Mouse (Mus musculus) gastrocnemius, postnatal 36 days (tissue): Measurements from ENCODE around the gene Tars2. TPM values are rescaled to one million over a fixed set of nuclear protein-coding genes. Genes with fewer than 3 reads are reported as not detected.
"Not testable (repeated sequence)": the region's sequence is repeated elsewhere in the genome, so short reads cannot be mapped to it uniquely, and the experiment has no call there.

Experiments used
- DNase-seq, 2 experiments: peaks; one replicate each; pipeline ENCODE4 v3.0.0; 2022
- intact Hi-C: fragments of 180-260 bp; cut with DNase I; formaldehyde crosslinking; loops from one replicate; pipeline ENCODE4 v1.15.1; 2025
- long read RNA-seq, 2 experiments: library from polyadenylated mRNA; stranded (forward); transcript quantifications; one replicate each; pipeline ENCODE4 v2.0.0; 2021
- total RNA-seq, 2 experiments: library from RNA; stranded (reverse); gene quantifications; 2 replicates each; pipeline ENCODE4 v1.2.3; 2021

The Tars2 gene
- 10 to 100 TPM; 28.0 to 28.7 TPM for total RNA-seq
- long read RNA-seq, experiment 1, transcript Tars2-201 (18 exons, 2,400 nt) = major isoform, 14 of 20 reads
- long read RNA-seq, experiment 1, partial matches to known transcripts = 5 of 20 reads
- long read RNA-seq, experiment 1, other reads (novel, unspliced or antisense) = 1 of 20 reads
- long read RNA-seq, experiment 2, transcript Tars2-201 (18 exons, 2,400 nt) = major isoform, 16 of 27 reads
- long read RNA-seq, experiment 2, partial matches to known transcripts = 9 of 27 reads
- long read RNA-seq, experiment 2, other reads (novel, unspliced or antisense) = 1 of 27 reads

GRCm38 (mm10) chr3:95760106-95760505 is at the start of gene Tars2:
Gene Tars2, minus strand, starts transcription at chr3:95760206.
- intact Hi-C loops = no loop called here
- DNase-seq = no peak

DNA sequence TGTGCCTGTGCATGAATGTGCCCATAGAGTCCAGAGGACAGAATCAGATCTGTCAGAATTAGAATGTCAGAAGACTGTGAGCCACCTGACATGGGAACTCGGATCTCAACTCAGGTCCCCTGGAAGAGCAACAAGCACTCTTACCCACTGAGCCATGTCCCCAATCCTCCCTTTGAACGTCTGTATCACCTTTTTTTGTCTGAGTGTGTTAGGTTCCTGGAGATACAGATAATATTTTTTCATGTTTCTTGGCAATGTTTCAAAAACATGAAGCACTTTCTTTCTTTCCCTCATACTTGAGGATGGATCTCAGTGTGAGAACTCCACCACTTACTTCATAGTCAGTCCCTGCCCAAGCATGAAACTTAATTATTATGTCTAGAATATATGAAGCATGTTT is 48.4 kb upstream of the Tars2 start:
- no peak for DNase-seq
- intact Hi-C loops = no loop called here

DNA sequence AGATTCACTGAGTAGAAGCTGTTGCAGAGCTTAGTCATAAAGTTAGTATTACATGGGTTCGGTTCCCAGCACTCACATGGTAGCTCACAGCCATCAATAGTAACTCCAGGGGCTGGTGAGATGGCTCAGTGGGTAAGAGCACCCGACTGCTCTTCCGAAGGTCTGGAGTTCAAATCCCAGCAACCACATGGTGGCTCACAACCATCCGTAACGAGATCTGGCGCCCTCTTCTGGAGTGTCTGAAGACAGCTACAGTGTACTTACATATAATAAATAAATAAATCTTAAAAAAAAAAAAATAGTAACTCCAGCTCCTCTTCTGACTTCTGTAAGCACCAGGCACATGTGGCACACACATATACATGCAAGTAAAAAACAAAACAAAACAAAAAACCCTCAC is 47.6 kb upstream of the Tars2 start:
- not testable (repeated sequence) for DNase-seq

DNA sequence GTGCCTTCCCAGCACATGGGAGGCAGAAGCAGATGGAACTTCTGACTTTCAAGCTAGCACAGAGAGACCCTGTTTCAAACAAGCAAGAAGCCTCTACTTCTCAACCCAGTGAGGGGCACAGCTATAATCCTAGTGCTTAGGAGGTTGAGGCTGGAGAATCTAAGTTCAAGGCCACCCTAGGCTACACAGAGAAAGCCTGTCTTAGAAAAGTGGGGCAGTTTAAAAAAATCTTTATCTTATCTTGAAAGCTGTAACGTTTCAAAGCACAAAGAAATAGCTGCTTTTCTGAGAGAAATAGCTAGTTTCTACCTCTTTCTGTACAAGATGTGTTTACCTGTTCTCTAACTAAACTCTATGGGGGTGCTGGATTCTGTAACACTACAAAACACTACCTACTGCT is 46.7 kb upstream of the Tars2 start:
- intact Hi-C loops = no loop called here
- no peak for DNase-seq

More for the DNA sequence above, 47.6 kb upstream of the Tars2 start:
- intact Hi-C loops = not testable (repeated sequence)

- no peak for DNase-seq
- intact Hi-C loops = no loop called here
Measured at GRCm38 (mm10) chr3:95803851-95804250, 43.8 kb upstream of the Tars2 start.

GRCm38 (mm10) chr3:95798756-95799155 is 38.8 kb upstream of the Tars2 start:
- DNase-seq = no peak

GRCm38 (mm10) chr3:95794299-95794698 is 34.3 kb upstream of the Tars2 start:
- intact Hi-C loops = no loop called here
- no peak for DNase-seq

More at GRCm38 (mm10) chr3:95798756-95799155, 38.8 kb upstream of the Tars2 start:
- intact Hi-C loops = no loop called here

GRCm38 (mm10) chr3:95793662-95794061 is 33.7 kb upstream of the Tars2 start:
- intact Hi-C loops = no loop called here
- DNase-seq = no peak

DNA sequence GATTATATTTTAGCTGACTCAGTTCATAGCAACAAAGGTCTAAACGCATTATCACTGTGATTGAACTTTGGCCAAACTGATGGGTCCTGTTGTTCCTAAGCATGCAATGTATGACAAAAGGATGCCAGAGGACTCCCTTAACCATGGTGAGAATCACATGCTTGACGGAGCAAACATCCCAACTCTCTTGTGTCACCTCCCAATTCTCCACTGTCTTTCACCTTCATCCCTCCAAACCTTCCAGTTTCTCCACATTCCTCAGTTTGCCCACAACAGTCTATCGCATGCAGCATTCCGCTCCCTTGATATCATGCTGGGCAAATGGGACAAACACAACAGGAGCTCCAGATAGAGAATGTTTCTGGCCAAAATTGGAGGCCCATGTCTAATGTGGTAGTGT is 25.5 kb upstream of the Tars2 start:
- DNase-seq = no peak
- intact Hi-C loops = no loop called here

DNA sequence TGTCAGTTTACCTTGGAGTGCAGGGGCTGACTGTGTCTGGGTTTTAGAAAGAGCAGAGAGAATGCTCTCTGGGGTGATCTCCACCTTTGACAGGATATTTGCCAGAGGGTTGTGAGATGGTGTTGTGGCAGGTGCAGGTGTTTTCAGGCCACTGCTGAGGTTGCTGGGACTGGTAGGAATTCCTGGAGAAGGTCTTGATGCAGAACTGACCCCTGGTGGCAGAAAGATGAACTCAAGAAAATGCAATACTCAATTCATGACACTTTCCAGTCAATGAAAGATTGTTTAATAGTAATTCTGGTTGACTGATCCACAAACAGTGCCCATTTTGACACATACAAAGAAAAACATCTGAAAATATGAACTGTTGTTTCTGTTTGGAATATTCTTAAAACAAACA is 12.0 kb upstream of the Tars2 start:
- no peak for DNase-seq
- intact Hi-C loops = loop anchor here (5.0 kb wide), 2 partner anchors 75 to 155 kb away; no protein-coding TSS in a partner anchor

- intact Hi-C loops = loop anchor here (5.0 kb wide), 1 partner anchor 63 kb away; no protein-coding TSS in a partner anchor
Measured at GRCm38 (mm10) chr3:95765534-95765933, 5.5 kb upstream of the Tars2 start.

DNA sequence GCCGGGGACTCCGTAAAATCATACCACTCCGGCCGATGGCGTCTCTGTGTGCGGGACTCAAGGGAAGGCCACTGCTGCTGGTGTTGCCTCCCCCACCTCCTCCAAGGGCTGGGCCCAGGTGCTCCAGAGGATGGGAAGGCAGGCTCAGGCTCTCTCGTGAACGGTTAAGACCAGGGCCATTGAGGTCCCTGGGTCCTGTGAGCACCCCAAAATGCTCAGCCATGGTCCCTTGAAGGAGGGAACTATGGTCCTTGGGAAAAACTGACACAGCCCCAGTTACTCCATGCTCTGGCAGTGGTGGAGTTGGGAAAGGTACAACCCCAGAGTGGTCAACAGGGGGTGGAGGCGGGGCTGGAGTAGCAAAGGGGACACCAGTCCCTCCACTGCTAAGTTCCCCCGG is 3.8 kb upstream of the Tars2 start:
- intact Hi-C loops = no loop called here
- no peak for DNase-seq

More at GRCm38 (mm10) chr3:95765534-95765933, 5.5 kb upstream of the Tars2 start:
- no peak for DNase-seq

- intact Hi-C loops = no loop called here
- DNase-seq = no peak
Measured at GRCm38 (mm10) chr3:95762961-95763360, 3.0 kb upstream of the Tars2 start.

- intact Hi-C loops = no loop called here
- DNase-seq = no peak
Measured at GRCm38 (mm10) chr3:95761771-95762170, 1.8 kb upstream of the Tars2 start.

GRCm38 (mm10) chr3:95760656-95761055 is 650 bp upstream of the Tars2 start:
- intact Hi-C loops = no loop called here

DNA sequence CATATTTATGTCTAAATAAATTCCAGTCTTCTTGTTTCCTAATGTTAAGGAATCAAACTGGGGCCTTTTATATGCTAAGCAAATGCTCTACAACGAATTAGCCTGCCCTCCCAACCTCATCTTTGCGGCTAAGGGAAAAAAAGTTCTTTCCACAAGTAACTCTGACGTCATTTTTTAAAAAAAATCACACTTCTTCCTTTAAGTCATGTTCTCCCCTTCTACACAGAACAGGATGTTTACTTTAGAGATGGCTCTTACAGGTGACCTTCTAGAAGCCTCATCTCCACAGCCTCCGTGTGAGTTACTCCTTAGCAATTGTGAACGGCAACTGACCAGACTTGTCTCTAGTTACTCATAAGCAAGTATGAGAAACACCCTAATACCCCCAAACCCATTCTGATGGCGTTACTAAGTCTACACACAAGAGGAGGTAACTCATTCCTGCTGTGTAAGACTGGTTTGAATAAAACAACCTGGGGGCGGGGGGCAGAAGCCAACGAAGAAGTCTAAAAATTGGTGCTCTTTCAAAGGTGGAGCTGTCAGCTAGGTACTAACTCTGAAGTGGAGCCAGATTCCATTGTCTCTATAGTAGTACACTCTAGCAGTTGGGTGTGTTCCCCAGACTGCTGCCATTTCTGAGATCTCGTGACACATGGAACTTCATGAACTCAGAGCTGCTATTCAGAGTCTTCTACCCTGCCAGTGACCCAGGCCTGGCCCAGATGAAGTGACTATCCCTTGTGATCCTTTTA is 1.4 kb downstream of the Tars2 start:
- DNase-seq = no peak
- intact Hi-C loops = loop anchor here (10.0 kb wide), 1 partner anchor 244 kb away; no protein-coding TSS in a partner anchor

More at GRCm38 (mm10) chr3:95760656-95761055, 650 bp upstream of the Tars2 start:
- no peak for DNase-seq

GRCm38 (mm10) chr3:95756808-95757207 is 3.2 kb downstream of the Tars2 start:
- intact Hi-C loops = loop anchor here (10.0 kb wide), 1 partner anchor 242 kb away; no protein-coding TSS in a partner anchor
- no peak for DNase-seq

- intact Hi-C loops = loop anchor here (5.0 to 10.0 kb wide), 2 partner anchors 122 to 240 kb away; no protein-coding TSS in a partner anchor
- peak; percentile 89 to 91 for DNase-seq
Measured at GRCm38 (mm10) chr3:95754345-95755206, 5.4 kb downstream of the Tars2 start.

DNA sequence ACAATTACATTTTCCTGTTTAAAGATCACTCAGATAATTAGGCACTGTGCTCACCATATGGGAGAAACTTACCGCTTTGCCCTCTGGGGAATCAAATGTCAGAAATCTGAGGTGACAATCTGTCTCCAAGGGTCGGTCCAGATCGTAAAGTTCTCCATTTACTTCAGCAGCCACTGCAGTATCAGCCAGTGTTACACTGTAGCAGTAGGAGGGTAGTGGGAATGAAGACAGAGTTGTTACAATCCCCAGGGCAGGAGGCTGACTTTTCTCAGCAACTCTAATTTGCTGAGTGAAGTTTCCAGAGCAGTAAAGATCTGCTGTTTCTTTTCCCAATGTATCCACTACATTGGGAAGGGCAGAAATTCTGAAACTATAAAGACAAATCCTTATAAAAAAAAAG is 7.1 kb downstream of the Tars2 start:
- no peak for DNase-seq
- intact Hi-C loops = loop anchor here (5.0 to 10.0 kb wide), 2 partner anchors 121 to 238 kb away; no protein-coding TSS in a partner anchor

DNA sequence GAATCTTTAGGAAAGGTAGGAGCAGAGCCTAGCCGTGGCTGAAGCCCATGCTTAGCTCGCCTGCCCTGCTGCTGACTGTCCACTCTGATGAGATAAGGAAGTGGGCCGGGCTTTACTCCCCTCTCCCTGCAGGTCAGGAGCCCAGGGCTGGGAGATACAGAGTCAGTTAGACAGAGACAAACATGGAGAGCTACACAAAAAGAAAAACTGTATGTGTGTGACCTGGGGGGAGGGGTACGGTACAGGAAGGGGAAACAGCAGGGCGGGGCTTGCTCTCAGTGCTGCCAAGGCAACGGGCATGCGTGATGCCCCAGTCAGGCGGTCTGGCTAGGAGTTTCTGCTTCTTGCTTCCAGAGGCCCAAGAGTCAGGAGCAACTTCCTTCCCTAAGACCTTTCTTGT is 19.6 kb downstream of the Tars2 start:
- no peak for DNase-seq
- intact Hi-C loops = no loop called here
